Mouse (Mus musculus): ENCODE data around the gene Ints6. TPM values are rescaled to one million over a fixed set of nuclear protein-coding genes. Genes with fewer than 3 reads are reported as not detected.

Gene Ints6
- polyA plus RNA-seq (2012), result 0.96 and 0.97 TPM in 2 replicates

DNA sequence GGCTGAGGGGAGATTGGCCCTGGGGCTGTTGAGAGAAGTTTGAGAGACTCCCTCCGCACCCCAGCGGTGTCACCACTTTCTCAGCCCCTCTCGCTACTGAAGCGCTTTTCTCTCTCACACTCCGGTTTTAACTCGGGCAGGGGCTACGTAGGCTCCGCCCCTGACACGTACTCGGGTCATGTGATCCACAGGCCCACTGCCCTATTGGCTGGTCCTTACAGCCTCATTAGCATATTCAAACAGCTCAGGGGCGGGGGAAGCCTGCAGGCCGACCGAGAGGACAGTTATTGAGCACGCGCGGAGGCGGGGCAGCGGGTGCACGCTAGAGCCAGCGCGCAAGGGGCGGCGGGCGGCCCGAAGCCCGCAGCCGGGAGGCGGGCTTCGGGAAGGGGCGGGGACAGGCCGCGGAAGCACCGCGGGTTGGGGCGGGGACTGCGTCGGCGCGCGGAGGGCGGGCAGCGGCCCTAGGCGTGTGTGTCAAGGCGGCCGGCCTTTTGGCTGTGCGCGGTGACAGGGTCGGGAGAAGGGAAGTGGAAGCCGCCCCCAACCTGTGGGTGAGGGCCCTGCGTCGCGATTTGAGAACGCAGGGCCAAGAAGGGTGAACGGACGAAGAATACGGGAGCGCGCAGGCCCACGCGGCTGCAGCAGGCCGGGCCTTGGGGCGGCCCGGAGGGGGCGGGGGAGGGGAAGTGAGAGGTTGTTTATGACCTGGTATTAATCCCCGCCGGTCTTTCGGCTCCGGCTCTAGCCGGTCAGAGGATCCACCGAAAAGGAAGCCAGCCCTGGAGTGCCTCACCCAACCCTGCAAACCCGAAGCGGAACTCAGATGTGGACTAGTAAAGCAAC, at the start of gene Ints6:
TSS of gene Ints6 (minus strand) at position 134 of the 846 bp plus-strand sequence.
- Histone ChIP-seq H3K27me3 (ENCODE audit: control insufficient read depth) (no peaks in the 10 kb centered on the region), H3K4me3 (replicated peaks) (peak within 1 kb of the TSS; percentile 95), H3K9me3 (ENCODE audit: control insufficient read depth, low read length) (no peaks in the 10 kb centered on the region), H3K36me3 (ENCODE audit: control insufficient read depth) (peaks cover 33% of the 10 kb centered on the region), H3K4me1 (ENCODE audit: control insufficient read depth) (peaks cover 47% of the 10 kb centered on the region)
- TF ChIP-seq GATA1 (IDR thresholded peaks at IDR 0.05; ENCODE audit: low read length) (no peak), TAL1 (IDR thresholded peaks at IDR 0.05; ENCODE audit: low read length) (no peak)

GRCm38 (mm10) chr14:62808661-62809523, 47.9 kb upstream of the Ints6 start:
- no peak overlapping the region for H3K4me3 ChIP-seq (replicated peaks)
- no peaks in the 10 kb centered on the region for H3K36me3 ChIP-seq (ENCODE audit: control insufficient read depth)
- TF ChIP-seq TAL1 (IDR thresholded peaks at IDR 0.05; ENCODE audit: low read length), result no peak
- TF ChIP-seq GATA1 (IDR thresholded peaks at IDR 0.05; ENCODE audit: low read length), result no peak
- H3K27me3 ChIP-seq (ENCODE audit: control insufficient read depth), result no peaks in the 10 kb centered on the region
- no peaks in the 10 kb centered on the region for H3K9me3 ChIP-seq (ENCODE audit: control insufficient read depth, low read length)
- H3K4me1 ChIP-seq (ENCODE audit: control insufficient read depth), result 0 out of 2 replicates have a peak, but pooled peaks cover 1% of the 10 kb centered on the region

DNA sequence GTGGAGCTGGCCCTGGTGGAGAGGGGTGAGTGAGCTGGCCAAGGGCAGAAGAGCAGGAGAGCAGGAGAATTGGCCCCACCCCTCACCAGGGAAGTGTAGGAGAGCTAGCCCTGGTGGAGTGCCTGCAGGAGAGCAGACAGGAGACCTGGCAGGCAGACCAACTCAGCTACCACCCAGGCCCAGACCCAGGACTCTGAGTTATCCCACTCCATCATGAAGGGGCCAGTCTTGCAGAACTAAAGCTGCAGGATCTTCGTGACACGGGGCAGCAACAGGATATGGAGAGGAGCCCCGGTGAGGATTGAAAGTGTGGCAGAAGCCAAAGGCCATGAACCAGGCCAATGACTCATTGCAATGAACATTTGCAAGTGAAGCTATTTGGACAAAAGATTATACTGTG, 46.0 kb upstream of the Ints6 start:
- H3K4me3 ChIP-seq (replicated peaks), result no peak overlapping the region
- no peak for TF ChIP-seq GATA1 (IDR thresholded peaks at IDR 0.05; ENCODE audit: low read length)
- H3K4me1 ChIP-seq (ENCODE audit: control insufficient read depth), result 0 out of 2 replicates have a peak, but pooled peaks cover 1% of the 10 kb centered on the region
- H3K36me3 ChIP-seq (ENCODE audit: control insufficient read depth), result no peaks in the 10 kb centered on the region
- H3K27me3 ChIP-seq (ENCODE audit: control insufficient read depth), result no peaks in the 10 kb centered on the region
- no peaks in the 10 kb centered on the region for H3K9me3 ChIP-seq (ENCODE audit: control insufficient read depth, low read length)

DNA sequence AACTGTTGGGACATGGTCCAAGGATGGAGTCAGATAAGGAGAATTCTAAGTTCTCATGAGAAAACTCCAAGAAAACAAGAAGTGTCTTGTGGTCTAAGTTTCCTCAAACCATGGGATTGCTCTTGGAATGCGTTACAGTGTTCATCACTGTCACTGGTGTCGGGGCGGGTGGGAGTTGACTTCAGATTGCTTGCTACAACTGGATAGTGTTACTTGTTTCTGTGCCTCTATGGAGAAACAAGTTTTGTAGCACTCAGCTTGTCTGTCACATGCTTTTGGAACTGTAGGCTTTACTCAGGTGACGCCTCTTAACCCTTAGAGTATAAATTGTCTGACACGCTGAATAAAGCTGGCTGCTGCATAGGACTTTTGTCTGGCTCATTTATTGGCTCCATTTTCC, 42.2 kb upstream of the Ints6 start:
- no peaks in the 10 kb centered on the region for H3K9me3 ChIP-seq (ENCODE audit: control insufficient read depth, low read length)
- 0 out of 2 replicates have a peak, but pooled peaks cover 1% of the 10 kb centered on the region for H3K4me1 ChIP-seq (ENCODE audit: control insufficient read depth)
- H3K36me3 ChIP-seq (ENCODE audit: control insufficient read depth), result no peaks in the 10 kb centered on the region
- H3K27me3 ChIP-seq (ENCODE audit: control insufficient read depth), result peaks cover 2% of the 10 kb centered on the region; the same call in 1 of the 2 replicates
- no peak for TF ChIP-seq GATA1 (IDR thresholded peaks at IDR 0.05; ENCODE audit: low read length)
- TF ChIP-seq TAL1 (IDR thresholded peaks at IDR 0.05; ENCODE audit: low read length), result no peak
- H3K4me3 ChIP-seq (replicated peaks), result no peak overlapping the region

- no peak for TF ChIP-seq GATA1 (IDR thresholded peaks at IDR 0.05; ENCODE audit: low read length)
- no peak for TF ChIP-seq TAL1 (IDR thresholded peaks at IDR 0.05; ENCODE audit: low read length)
- no peaks in the 10 kb centered on the region for H3K9me3 ChIP-seq (ENCODE audit: control insufficient read depth, low read length)
- H3K36me3 ChIP-seq (ENCODE audit: control insufficient read depth), result no peaks in the 10 kb centered on the region
- no peak overlapping the region for H3K4me3 ChIP-seq (replicated peaks)
- 0 out of 2 replicates have a peak, but pooled peaks cover 1% of the 10 kb centered on the region for H3K4me1 ChIP-seq (ENCODE audit: control insufficient read depth)
- H3K27me3 ChIP-seq (ENCODE audit: control insufficient read depth), result peaks cover 2% of the 10 kb centered on the region; the same call in 1 of the 2 replicates
Measured at GRCm38 (mm10) chr14:62800791-62801190, 39.8 kb upstream of the Ints6 start.

GRCm38 (mm10) chr14:62798608-62799101, 37.7 kb upstream of the Ints6 start:
- H3K4me1 ChIP-seq (ENCODE audit: control insufficient read depth), result no peaks in the 10 kb centered on the region
- TF ChIP-seq TAL1 (IDR thresholded peaks at IDR 0.05; ENCODE audit: low read length) (no peak), GATA1 (IDR thresholded peaks at IDR 0.05; ENCODE audit: low read length) (no peak)
- no peaks in the 10 kb centered on the region for H3K9me3 ChIP-seq (ENCODE audit: control insufficient read depth, low read length)
- peaks cover 7% of the 10 kb centered on the region for H3K27me3 ChIP-seq (ENCODE audit: control insufficient read depth)
- no peaks in the 10 kb centered on the region for H3K36me3 ChIP-seq (ENCODE audit: control insufficient read depth)
- no peak overlapping the region for H3K4me3 ChIP-seq (replicated peaks)

DNA sequence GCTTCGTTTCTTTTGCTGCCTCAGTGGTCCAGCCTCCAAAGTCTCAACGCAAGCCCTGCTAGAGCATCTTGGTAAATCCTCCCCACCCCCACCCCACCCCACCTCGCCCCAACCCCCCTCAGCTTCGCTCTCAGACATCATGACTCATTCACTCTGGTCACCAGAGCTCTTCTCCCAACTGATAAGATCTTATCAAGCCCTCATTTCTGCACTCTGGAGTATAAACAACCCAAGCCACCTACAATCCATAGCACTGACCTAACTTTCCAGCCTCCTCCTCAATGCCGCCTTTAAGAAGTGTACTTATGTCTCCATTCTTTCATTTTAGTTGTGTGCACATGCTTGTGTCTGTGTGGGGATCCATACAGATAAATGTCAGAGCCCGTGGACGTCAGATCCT, 34.8 kb upstream of the Ints6 start:
- Histone ChIP-seq H3K4me3 (replicated peaks) (no peak overlapping the region), H3K36me3 (ENCODE audit: control insufficient read depth) (no peaks in the 10 kb centered on the region), H3K4me1 (ENCODE audit: control insufficient read depth) (no peaks in the 10 kb centered on the region), H3K9me3 (ENCODE audit: control insufficient read depth, low read length) (no peaks in the 10 kb centered on the region), H3K27me3 (ENCODE audit: control insufficient read depth) (peaks cover 6% of the 10 kb centered on the region)
- TF ChIP-seq TAL1 (IDR thresholded peaks at IDR 0.05; ENCODE audit: low read length) (no peak), GATA1 (IDR thresholded peaks at IDR 0.05; ENCODE audit: low read length) (no peak)

DNA sequence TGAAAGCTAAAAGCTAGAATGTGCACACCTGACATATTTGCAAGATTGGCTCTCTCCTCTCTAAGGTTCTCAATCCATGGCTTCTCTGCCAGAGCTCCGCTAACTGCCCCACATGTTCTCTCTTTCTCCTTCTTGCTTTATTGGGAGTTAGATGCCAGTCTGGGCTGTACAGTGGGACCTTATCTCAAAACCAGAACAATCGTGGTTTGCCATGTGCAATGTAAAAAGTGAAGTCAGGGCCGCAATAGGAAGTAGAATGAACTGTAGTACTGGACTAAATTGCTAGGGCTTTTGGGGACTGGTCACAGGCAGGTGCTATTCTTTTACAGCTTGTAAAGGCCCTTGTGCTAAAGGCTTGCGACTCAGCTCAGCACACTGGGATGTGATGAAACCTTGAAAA, 28.3 kb upstream of the Ints6 start:
- no peak for TF ChIP-seq GATA1 (IDR thresholded peaks at IDR 0.05; ENCODE audit: low read length)
- TF ChIP-seq TAL1 (IDR thresholded peaks at IDR 0.05; ENCODE audit: low read length), result no peak
- Histone ChIP-seq H3K4me3 (replicated peaks) (no peak overlapping the region), H3K4me1 (ENCODE audit: control insufficient read depth) (no peaks in the 10 kb centered on the region), H3K36me3 (ENCODE audit: control insufficient read depth) (no peaks in the 10 kb centered on the region), H3K9me3 (ENCODE audit: control insufficient read depth, low read length) (no peaks in the 10 kb centered on the region), H3K27me3 (ENCODE audit: control insufficient read depth) (peaks cover 7% of the 10 kb centered on the region)

GRCm38 (mm10) chr14:62782981-62783380, 22.0 kb upstream of the Ints6 start:
- no peak for TF ChIP-seq GATA1 (IDR thresholded peaks at IDR 0.05; ENCODE audit: low read length)
- no peak for TF ChIP-seq TAL1 (IDR thresholded peaks at IDR 0.05; ENCODE audit: low read length)
- H3K4me3 ChIP-seq (replicated peaks), result no peak overlapping the region
- peaks cover 24% of the 10 kb centered on the region for H3K4me1 ChIP-seq (ENCODE audit: control insufficient read depth)
- no peaks in the 10 kb centered on the region for H3K9me3 ChIP-seq (ENCODE audit: control insufficient read depth, low read length)
- H3K36me3 ChIP-seq (ENCODE audit: control insufficient read depth), result no peaks in the 10 kb centered on the region
- H3K27me3 ChIP-seq (ENCODE audit: control insufficient read depth), result no peaks in the 10 kb centered on the region
